In the genomic region with DNA sequence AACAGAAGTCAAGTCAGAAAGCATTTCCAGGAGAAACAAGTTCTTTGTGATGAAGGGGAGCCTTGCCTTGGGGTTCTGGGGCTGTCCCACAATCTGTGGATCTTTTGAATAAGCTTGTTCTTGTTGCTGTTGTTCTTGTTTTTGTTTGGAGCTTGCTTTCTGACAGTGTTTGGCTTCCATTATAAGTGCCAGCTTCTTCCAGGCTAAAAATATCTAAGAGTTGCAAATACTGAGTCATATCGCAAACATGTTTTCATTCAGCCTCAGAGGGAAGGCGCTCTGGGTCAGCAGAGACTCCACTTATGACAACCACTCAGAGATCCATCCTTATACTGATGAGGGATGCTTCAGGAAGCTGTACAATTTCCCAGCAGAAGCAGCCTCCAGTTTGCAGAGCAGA, we compare ENCODE assay signal across 22 mouse cellular contexts. TPM values are rescaled to one million over a fixed set of nuclear protein-coding genes. Genes with fewer than 3 reads are reported as not detected.
DNase-seq lines count a peak whose midpoint lies in the region; ATAC-seq and TF ChIP-seq lines count a peak whose summit lies in the region.
"Had no signal": no experiment of that assay in that cellular context is flagged by ENCODE, and none has a peak within 500 bp of the region (broad histone marks: within the 10 kb centered on the region; RNA-seq: fewer than 3 reads in every experiment).

No protein-coding gene starts in this region.

- H3K9ac ChIP-seq in heart, embryonic 15.5 days, result no peak overlapping the region
- H3K9ac ChIP-seq in heart, embryonic 11.5 days (ENCODE audit: low read depth, low read length), result no peak overlapping the region

- no peaks in the 10 kb centered on the region for H3K9me3 ChIP-seq in heart, embryonic 15.5 days (replicated peaks)
- no peaks in the 10 kb centered on the region for H3K9me3 ChIP-seq in heart, embryonic 11.5 days (replicated peaks; ENCODE audit: control insufficient read depth, low read length)
- H3K9me3 ChIP-seq: midbrain, embryonic 10.5 days had no signal

- 45% methylated on average over 2 of the region's 2 CpGs for WGBS in heart, embryonic 15.5 days
- 71% methylated on average over 2 of the region's 2 CpGs for WGBS in heart, embryonic 11.5 days (ENCODE audit: insufficient replicate concordance)

- no peak overlapping the region for H3K4me2 ChIP-seq in heart, embryonic 15.5 days
- H3K4me2 ChIP-seq in heart, embryonic 11.5 days, result no peak overlapping the region

- intact Hi-C loops in gastrocnemius, adult 2 months (cut with DNase I), result no loop called here

- ATAC-seq in heart, embryonic 15.5 days (replicated peaks; ENCODE audit: insufficient number of reproducible peaks, insufficient read depth, low FRiP score, low read depth), result no peak
- ATAC-seq in heart, embryonic 11.5 days (replicated peaks; ENCODE audit: insufficient number of reproducible peaks, low FRiP score, low TSS enrichment), result no peak
- ATAC-seq: hindbrain, postnatal 0 days; midbrain, embryonic 16.5 days had no signal

- H3K36me3 ChIP-seq in heart, embryonic 15.5 days, result no peaks in the 10 kb centered on the region
- H3K36me3 ChIP-seq in heart, embryonic 11.5 days (ENCODE audit: control insufficient read depth, insufficient read depth, low read length), result no peaks in the 10 kb centered on the region
- H3K36me3 ChIP-seq: midbrain, embryonic 10.5 days had no signal

- H3K27ac ChIP-seq in gastrocnemius, adult 2 months, result peak overlapping the region; percentile 87
- peak overlapping the region; percentile 75 for H3K27ac ChIP-seq in heart, embryonic 15.5 days
- H3K27ac ChIP-seq in heart, embryonic 11.5 days (ENCODE audit: low read depth, low read length), result no peak overlapping the region
- H3K27ac ChIP-seq in cortical plate, adult 2 months (ENCODE audit: insufficient read depth, low read length), result 0 out of 2 replicates have a peak overlapping the region, but pooled peaks have one; percentile 59
- H3K27ac ChIP-seq: hindbrain, postnatal 0 days; kidney, postnatal 0 days; midbrain, embryonic 10.5 days had no signal

- H3K4me3 ChIP-seq in gastrocnemius, adult 2 months, result peak overlapping the region; percentile 28
- H3K4me3 ChIP-seq in heart, embryonic 15.5 days, result no peak overlapping the region
- no peak overlapping the region for H3K4me3 ChIP-seq in heart, embryonic 11.5 days (ENCODE audit: low read depth, low read length)
- no peak overlapping the region for H3K4me3 ChIP-seq in cortical plate, adult 2 months (ENCODE audit: insufficient read depth, low read length)
- H3K4me3 ChIP-seq: midbrain, embryonic 10.5 days; myocyte had no signal

- DNase-seq in gastrocnemius, adult 2 months, result no peak
- no peak for DNase-seq in gastrocnemius, postnatal 4 days (ENCODE audit: low spot score in 2 of 2)
- DNase-seq in Muller cell, postnatal 12 days (ENCODE audit: inconsistent ontology term), result peak; percentile 45
- no peak for DNase-seq in urinary bladder, postnatal 25 days (ENCODE audit: low spot score)
- no peak for DNase-seq in spleen, postnatal 36 days (ENCODE audit: low spot score in 2 of 2)
- DNase-seq: adrenal gland, postnatal 10 days; cerebellum, adult 9-11 months; kidney, adult 11 months; lung, postnatal 10 days; right cerebral cortex, adult 18-20 months; right cerebral cortex, postnatal 4 days; thymus, adult 18-20 months; thymus, postnatal 36 days had no signal

- TF ChIP-seq CTCF in gastrocnemius, adult 2 months (IDR thresholded peaks at IDR 0.05), result no peak
- TF ChIP-seq CTCF in cortical plate, adult 2 months (IDR thresholded peaks at IDR 0.05; ENCODE audit: extremely low read depth, insufficient read depth, low read length), result no peak

- peaks cover 25% of the 10 kb centered on the region for H3K4me1 ChIP-seq in heart, embryonic 15.5 days (replicated peaks)
- peaks cover 10% of the 10 kb centered on the region for H3K4me1 ChIP-seq in heart, embryonic 11.5 days (ENCODE audit: control insufficient read depth, insufficient read depth, low read length)
- peaks cover 8% of the 10 kb centered on the region for H3K4me1 ChIP-seq in cortical plate, adult 2 months (ENCODE audit: control insufficient read depth, insufficient read depth, low read length)
- H3K4me1 ChIP-seq: midbrain, embryonic 10.5 days had no signal

- TF ChIP-seq POLR2A in cortical plate, adult 2 months (IDR thresholded peaks at IDR 0.05; ENCODE audit: extremely low read depth, insufficient read depth, low read length), result no peak

- no peaks in the 10 kb centered on the region for H3K27me3 ChIP-seq in heart, embryonic 15.5 days
- no peaks in the 10 kb centered on the region for H3K27me3 ChIP-seq in heart, embryonic 11.5 days (ENCODE audit: control insufficient read depth, insufficient read depth, low read length)

RNA-seq across cellular contexts. Expression of gene Tmtc1, which starts 45.3 kb away (rescaled TPM):
- 10 to 100 TPM; 55.4 to 64.8 TPM for total RNA-seq in gastrocnemius, adult 2 months (2021)
- total RNA-seq in gastrocnemius, postnatal 4 days (2021), result 10 to 100 TPM; 27.4 to 30.2 TPM
- 2.2 and 3.1 TPM in 2 replicates for polyA plus RNA-seq in heart, embryonic 15.5 days (2015; fragmentation: Nextera tagmentation; extraction: Ambion mirVana)
- polyA plus RNA-seq in heart, embryonic 11.5 days (2014; fragmentation: Nextera tagmentation; extraction: Ambion mirVana), result 1.4 and 2.7 TPM in 2 replicates
- polyA plus RNA-seq in cortical plate, adult 2 months (2012; rRNA removed), result 30.4 and 35.2 TPM in 2 replicates
- total RNA-seq: granulocyte monocyte progenitor cell, adult 5-6 weeks had no signal
